Mouse (Mus musculus) yolk sac, embryonic 10.5 days (tissue): ENCODE data around the gene 2700081O15Rik.
"Not testable (repeated sequence)": the region's sequence is repeated elsewhere in the genome, so short reads cannot be mapped to it uniquely, and the experiment has no call there.

Experiments used
- DNase-seq: peaks from one replicate; pipeline ENCODE4 v3.0.0-alpha.2; 2017; ENCODE audit warnings: low spot score

2700081O15Rik gene

GRCm38 (mm10) chr19:7416834-7417735 is at the start of gene 2700081O15Rik:
Gene 2700081O15Rik (plus strand): TSS chr19:7417625.
- DNase-seq, result peak; percentile 86

GRCm38 (mm10) chr19:7369469-7369868 is 48.0 kb upstream of the 2700081O15Rik start:
- peak; percentile 65 for DNase-seq

- no peak for DNase-seq
Measured at GRCm38 (mm10) chr19:7374491-7374890, 42.9 kb upstream of the 2700081O15Rik start.

- DNase-seq, result no peak
Measured at GRCm38 (mm10) chr19:7377639-7378038, 39.8 kb upstream of the 2700081O15Rik start.

- DNase-seq, result no peak
Measured at GRCm38 (mm10) chr19:7381906-7382247, 35.5 kb upstream of the 2700081O15Rik start.

GRCm38 (mm10) chr19:7382248-7382902 is 35.0 kb upstream of the 2700081O15Rik start:
- peak; percentile 80 for DNase-seq

GRCm38 (mm10) chr19:7382903-7383865 is 34.2 kb upstream of the 2700081O15Rik start, which contains the start of gene Spindoc:
Gene Spindoc (minus strand): TSS chr19:7382994.
- peak; percentile 98 for DNase-seq

- no peak for DNase-seq
Measured at GRCm38 (mm10) chr19:7386042-7386441, 31.4 kb upstream of the 2700081O15Rik start.

GRCm38 (mm10) chr19:7388488-7388887 is 28.9 kb upstream of the 2700081O15Rik start:
- DNase-seq, result no peak

- not testable (repeated sequence) for DNase-seq
Measured at GRCm38 (mm10) chr19:7396867-7397826, 20.3 kb upstream of the 2700081O15Rik start.

GRCm38 (mm10) chr19:7398898-7399297 is 18.5 kb upstream of the 2700081O15Rik start:
- not testable (repeated sequence) for DNase-seq

- no peak for DNase-seq
Measured at GRCm38 (mm10) chr19:7400635-7401034, 16.8 kb upstream of the 2700081O15Rik start.

- no peak for DNase-seq
Measured at GRCm38 (mm10) chr19:7404623-7405229, 12.7 kb upstream of the 2700081O15Rik start.

- DNase-seq, result no peak
Measured at GRCm38 (mm10) chr19:7412361-7412760, 5.1 kb upstream of the 2700081O15Rik start.

GRCm38 (mm10) chr19:7415916-7416833 is 1.2 kb upstream of the 2700081O15Rik start:
- peak; percentile 42 for DNase-seq

- peak; percentile 76 for DNase-seq
Measured at GRCm38 (mm10) chr19:7417911-7418849, 755 bp downstream of the 2700081O15Rik start.

- DNase-seq, result no peak
Measured at GRCm38 (mm10) chr19:7419134-7419533, 1.7 kb downstream of the 2700081O15Rik start.

GRCm38 (mm10) chr19:7420108-7420507 is 2.7 kb downstream of the 2700081O15Rik start:
- DNase-seq, result no peak
